Mouse (Mus musculus): ENCODE data around the gene Ifnlr1. TPM values are rescaled to one million over a fixed set of nuclear protein-coding genes. Genes with fewer than 3 reads are reported as not detected.
A peak's percentile ranks its signal among the peaks of the same experiment; 100 is the strongest.
"Not testable (repeated sequence)": the region's sequence is repeated elsewhere in the genome, so short reads cannot be mapped to it uniquely, and the experiment has no call there.

Ifnlr1 gene
- polyA plus RNA-seq (2015; fragmentation: Nextera tagmentation; extraction: Ambion mirVana) = 1.0 and 1.4 TPM in 2 replicates

DNA sequence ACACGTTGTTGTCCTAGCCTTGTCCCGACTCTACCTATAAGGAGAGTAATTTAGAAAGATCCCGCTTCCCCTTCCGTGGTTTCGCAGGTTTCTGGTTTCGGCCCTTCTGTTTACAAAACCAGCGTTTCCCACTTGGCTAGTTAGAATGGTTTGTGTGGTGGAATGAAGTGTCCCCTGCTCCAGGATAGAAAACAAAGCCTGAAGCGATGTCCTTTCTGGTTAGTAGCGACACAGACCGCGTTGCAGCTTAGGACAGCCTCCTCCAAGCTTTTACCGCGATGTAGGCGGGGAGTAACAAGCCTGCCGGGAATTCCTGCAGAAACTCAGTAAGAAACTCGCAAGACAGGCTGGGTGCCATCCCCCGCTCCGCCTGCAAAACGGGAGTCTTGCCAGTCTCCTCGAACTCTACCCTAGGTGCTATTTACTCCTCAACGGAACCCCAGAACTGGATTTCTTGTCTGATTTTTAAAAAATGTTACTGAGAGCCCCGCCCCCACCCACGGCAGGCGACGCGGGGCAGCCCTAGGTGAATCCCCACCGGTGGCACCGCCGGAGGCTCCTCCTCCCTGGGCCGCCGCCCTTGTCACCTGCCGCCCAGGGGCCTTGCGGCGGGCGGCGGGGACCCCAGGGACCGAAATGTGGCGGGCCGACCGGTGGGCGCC lies at the start of gene Ifnlr1:
Gene Ifnlr1 (plus strand): TSS at position 382 of the 662 bp plus-strand sequence.
- WGBS = under 1% methylated on average over 41 of the region's 41 CpGs
- Histone ChIP-seq H3K9me3 (ENCODE audit: low read length) (no peaks in the 10 kb centered on the region), H3K4me1 (ENCODE audit: insufficient read depth, low read length) (peaks cover 6% of the 10 kb centered on the region; the same call in 1 of the 2 replicates), H3K27me3 (ENCODE audit: insufficient read depth, low read length) (peaks cover 17% of the 10 kb centered on the region), H3K9ac (replicated peaks; ENCODE audit: low read length) (peak within 1 kb of the TSS; percentile 76), H3K36me3 (ENCODE audit: insufficient read depth, low read length) (no peaks in the 10 kb centered on the region), H3K4me3 (ENCODE audit: low read length) (peak within 1 kb of the TSS; percentile 71), H3K4me2 (replicated peaks; ENCODE audit: low read depth, low read length) (peak within 1 kb of the TSS; percentile 99), H3K27ac (ENCODE audit: low read length) (no peak within 1 kb of the TSS)
- peak; percentile 57; the same call in 1 of the 2 replicates for ATAC-seq (ENCODE audit: low FRiP score, low TSS enrichment)

DNA sequence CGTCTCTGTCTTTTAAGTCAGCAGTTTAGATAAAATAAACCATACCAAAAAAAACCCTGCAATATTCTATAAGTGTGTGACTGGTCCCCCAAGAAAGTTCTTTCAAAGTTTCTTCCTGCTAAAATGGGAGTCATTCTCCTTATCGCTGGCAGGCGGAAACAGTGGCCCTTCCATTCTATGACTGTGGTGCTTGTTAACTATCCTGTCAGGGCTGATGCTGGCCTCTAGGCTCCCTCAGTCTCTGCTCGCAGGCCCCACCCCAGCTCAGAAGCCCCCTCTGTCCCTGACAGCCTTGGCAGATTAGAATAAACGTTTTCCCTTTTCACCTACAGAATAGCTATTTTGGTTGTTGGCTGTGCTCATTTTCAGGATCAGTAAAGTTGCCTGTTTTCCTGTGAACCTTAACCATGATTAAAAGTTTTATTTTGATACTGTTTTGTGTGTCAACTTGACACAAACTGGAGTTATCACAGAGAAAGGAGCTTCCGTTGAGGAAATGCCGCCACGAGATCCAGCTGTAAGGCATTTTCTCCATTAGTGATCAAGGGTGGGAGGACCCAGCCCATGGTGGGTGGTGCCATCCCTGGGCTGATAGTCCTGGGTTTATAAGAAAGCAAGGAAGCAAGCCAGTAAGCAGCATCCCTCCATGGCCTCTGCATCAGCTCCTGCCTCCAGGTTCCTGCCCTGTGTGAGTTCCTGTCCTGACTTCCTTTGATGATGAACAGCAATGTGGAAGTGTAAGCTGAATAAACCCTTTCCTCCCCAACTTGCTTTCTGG lies 44.6 kb upstream of the Ifnlr1 start:
- not testable (repeated sequence) for H3K27ac ChIP-seq (ENCODE audit: low read length); H3K9me3 ChIP-seq (ENCODE audit: low read length); H3K4me3 ChIP-seq (ENCODE audit: low read length); H3K27me3 ChIP-seq (ENCODE audit: insufficient read depth, low read length); ATAC-seq (ENCODE audit: low FRiP score, low TSS enrichment); H3K36me3 ChIP-seq (ENCODE audit: insufficient read depth, low read length); H3K9ac ChIP-seq (replicated peaks; ENCODE audit: low read length); H3K4me2 ChIP-seq (replicated peaks; ENCODE audit: low read depth, low read length)
- 80% methylated on average over 8 of the region's 8 CpGs for WGBS
- H3K4me1 ChIP-seq (ENCODE audit: insufficient read depth, low read length) = peaks cover 12% of the 10 kb centered on the region

DNA sequence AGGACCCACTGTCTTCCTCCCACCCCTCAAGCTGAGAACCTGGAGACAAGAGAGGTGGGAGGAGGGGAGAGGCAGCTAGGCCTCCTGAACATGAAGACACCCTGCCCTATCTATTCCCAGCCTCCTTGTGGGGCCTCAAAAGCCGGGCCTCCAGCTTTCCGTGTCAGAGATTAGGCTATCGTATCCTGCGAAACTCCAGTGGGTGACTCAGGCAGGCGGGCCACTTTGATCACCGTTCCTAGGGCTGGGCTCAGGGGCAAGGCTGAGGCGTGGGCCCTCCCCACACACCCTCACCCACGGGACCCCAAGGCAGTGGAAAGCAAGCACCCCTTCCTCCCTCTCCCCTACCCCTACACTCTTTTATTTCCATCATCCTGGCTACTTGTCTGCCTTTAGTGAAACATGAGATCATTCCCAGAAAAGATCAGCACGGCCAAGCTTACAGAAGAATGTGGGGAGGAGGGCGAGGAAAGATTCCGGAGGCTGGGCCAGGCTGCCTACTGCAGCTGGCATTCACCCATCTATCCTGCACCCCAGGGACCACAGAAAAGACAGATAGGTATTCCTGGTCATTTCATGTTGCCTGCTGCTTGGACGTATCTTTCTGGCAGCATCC lies 41.0 kb upstream of the Ifnlr1 start:
- no peak overlapping the region for H3K4me2 ChIP-seq (replicated peaks; ENCODE audit: low read depth, low read length)
- H3K4me1 ChIP-seq (ENCODE audit: insufficient read depth, low read length) = peaks cover 12% of the 10 kb centered on the region
- ATAC-seq (ENCODE audit: low FRiP score, low TSS enrichment) = 0 out of 2 replicates have a peak, but pooled peaks have one; percentile 19
- no peaks in the 10 kb centered on the region for H3K27me3 ChIP-seq (ENCODE audit: insufficient read depth, low read length)
- H3K4me3 ChIP-seq (ENCODE audit: low read length) = no peak overlapping the region
- 27% methylated on average over 12 of the region's 12 CpGs for WGBS
- H3K9ac ChIP-seq (replicated peaks; ENCODE audit: low read length) = no peak overlapping the region
- no peaks in the 10 kb centered on the region for H3K36me3 ChIP-seq (ENCODE audit: insufficient read depth, low read length)
- H3K9me3 ChIP-seq (ENCODE audit: low read length) = no peaks in the 10 kb centered on the region
- H3K27ac ChIP-seq (ENCODE audit: low read length) = peak overlapping the region; percentile 19; the same call in 1 of the 2 replicates

DNA sequence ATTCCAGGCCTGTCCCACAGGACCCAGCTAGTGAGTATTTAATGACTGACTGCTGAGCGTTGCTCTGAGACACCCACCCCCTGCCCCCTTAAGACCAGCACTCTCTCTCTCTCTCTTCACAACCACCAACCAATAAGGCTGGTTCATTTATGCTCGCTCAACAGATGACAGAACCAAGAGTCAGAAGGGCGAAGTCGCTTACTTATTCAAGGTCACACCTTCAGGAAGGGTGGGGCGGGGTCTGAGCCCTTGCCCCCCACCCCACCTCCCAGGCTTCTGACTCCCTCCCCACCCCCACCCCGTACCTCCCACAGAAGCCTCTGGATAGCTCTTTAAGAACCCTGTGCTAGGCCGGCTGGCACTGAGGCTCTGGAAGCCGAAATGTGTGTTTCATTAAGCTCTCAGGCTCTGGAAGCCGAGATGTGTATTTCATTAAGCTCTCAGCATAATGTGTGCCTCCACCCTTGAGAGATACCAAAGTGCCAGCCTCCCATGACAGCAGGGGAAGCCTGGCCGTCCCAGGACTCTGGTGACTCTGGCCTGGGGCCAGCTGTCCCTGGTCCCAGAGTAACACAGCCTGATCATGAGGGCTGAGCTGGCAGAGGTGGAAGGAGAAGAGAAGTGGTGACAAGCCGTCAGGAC lies 33.0 kb upstream of the Ifnlr1 start:
- ATAC-seq (ENCODE audit: low FRiP score, low TSS enrichment) = no peak
- Histone ChIP-seq H3K9ac (replicated peaks; ENCODE audit: low read length) (no peak overlapping the region), H3K27ac (ENCODE audit: low read length) (no peak overlapping the region), H3K4me1 (ENCODE audit: insufficient read depth, low read length) (peaks cover 22% of the 10 kb centered on the region), H3K36me3 (ENCODE audit: insufficient read depth, low read length) (no peaks in the 10 kb centered on the region), H3K9me3 (ENCODE audit: low read length) (no peaks in the 10 kb centered on the region), H3K4me3 (ENCODE audit: low read length) (no peak overlapping the region), H3K27me3 (ENCODE audit: insufficient read depth, low read length) (no peaks in the 10 kb centered on the region), H3K4me2 (replicated peaks; ENCODE audit: low read depth, low read length) (no peak overlapping the region)
- WGBS = 48% methylated on average over 11 of the region's 11 CpGs

DNA sequence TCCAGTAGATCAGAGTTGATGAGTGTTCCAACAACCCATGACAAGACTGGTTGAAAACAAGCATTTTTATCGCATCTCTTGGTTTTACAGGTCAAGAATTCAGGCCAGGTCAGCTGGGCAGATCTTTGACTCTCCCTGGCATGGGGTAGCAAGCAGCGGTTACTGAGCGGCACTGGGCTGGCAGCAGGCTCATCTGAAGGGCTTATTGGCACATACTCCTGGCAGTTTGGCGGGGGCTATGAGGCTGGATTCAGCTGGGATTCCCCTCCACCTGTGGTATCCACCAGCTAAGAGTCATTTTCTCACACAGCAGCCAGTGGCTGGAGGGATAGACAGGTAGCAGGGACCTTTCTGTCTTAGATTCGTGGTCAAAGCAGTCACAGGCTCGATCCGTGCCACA lies 32.1 kb upstream of the Ifnlr1 start:
- no peaks in the 10 kb centered on the region for H3K27me3 ChIP-seq (ENCODE audit: insufficient read depth, low read length)
- no peak overlapping the region for H3K9ac ChIP-seq (replicated peaks; ENCODE audit: low read length)
- no peak overlapping the region for H3K4me2 ChIP-seq (replicated peaks; ENCODE audit: low read depth, low read length)
- WGBS = 90% methylated on average over 7 of the region's 7 CpGs
- ATAC-seq (ENCODE audit: low FRiP score, low TSS enrichment) = no peak
- no peak overlapping the region for H3K27ac ChIP-seq (ENCODE audit: low read length)
- no peaks in the 10 kb centered on the region for H3K9me3 ChIP-seq (ENCODE audit: low read length)
- no peaks in the 10 kb centered on the region for H3K36me3 ChIP-seq (ENCODE audit: insufficient read depth, low read length)
- H3K4me3 ChIP-seq (ENCODE audit: low read length) = no peak overlapping the region
- H3K4me1 ChIP-seq (ENCODE audit: insufficient read depth, low read length) = peaks cover 28% of the 10 kb centered on the region

DNA sequence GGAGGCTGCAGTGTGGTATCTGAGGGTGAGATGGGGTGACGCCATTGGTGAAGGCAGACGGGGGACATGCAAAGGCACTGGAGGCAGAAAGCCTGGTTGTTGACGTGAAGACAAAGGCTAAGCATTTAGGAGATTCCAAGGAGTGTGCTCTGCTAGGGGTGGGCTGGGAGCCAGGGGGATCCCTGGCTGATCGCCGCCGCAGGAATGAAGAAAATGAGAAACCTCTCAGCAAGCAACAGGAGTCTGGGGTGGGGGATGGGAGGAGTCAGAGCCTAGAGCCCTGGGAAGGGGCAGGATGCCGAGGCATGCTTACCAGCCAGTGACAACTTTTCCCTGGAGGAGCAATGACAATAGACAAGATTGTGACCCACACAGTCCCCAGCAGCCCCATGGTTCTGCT lies 30.6 kb upstream of the Ifnlr1 start:
- Histone ChIP-seq H3K9me3 (ENCODE audit: low read length) (no peaks in the 10 kb centered on the region), H3K36me3 (ENCODE audit: insufficient read depth, low read length) (no peaks in the 10 kb centered on the region), H3K4me3 (ENCODE audit: low read length) (no peak overlapping the region), H3K4me2 (replicated peaks; ENCODE audit: low read depth, low read length) (0 out of 2 replicates have a peak overlapping the region, but pooled peaks have one; percentile 10), H3K27ac (ENCODE audit: low read length) (peak overlapping the region; percentile 45; the same call in 1 of the 2 replicates), H3K9ac (replicated peaks; ENCODE audit: low read length) (no peak overlapping the region), H3K27me3 (ENCODE audit: insufficient read depth, low read length) (no peaks in the 10 kb centered on the region), H3K4me1 (ENCODE audit: insufficient read depth, low read length) (peaks cover 28% of the 10 kb centered on the region)
- ATAC-seq (ENCODE audit: low FRiP score, low TSS enrichment) = no peak; the same call in 1 of the 2 replicates
- WGBS = 38% methylated on average over 7 of the region's 7 CpGs

DNA sequence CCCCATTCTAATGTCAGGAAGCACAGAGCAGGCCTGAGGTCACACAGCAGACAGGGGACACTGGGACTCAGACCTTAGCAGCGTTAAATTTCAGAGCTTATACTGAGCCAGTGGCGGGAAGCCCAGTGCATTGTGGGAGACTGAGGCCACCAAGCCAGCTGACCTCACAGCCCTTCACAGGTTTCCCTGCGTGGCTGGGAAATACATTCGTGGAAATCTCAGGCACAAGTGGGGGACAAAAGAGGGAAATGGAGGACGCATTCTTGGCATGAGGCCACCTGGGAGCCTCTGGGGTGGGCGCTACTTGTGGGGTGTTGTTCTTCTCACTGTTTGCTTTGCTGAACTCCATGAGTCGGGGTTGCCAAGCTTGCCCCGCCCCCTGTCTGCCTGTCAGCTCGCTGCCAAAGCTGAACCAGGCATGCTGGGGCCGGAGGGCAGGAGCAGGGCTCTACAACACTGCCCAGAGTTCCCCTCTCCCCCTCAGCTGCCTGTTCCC lies 29.9 kb upstream of the Ifnlr1 start:
- no peak overlapping the region for H3K4me3 ChIP-seq (ENCODE audit: low read length)
- no peak overlapping the region; the same call in 1 of the 2 replicates for H3K27ac ChIP-seq (ENCODE audit: low read length)
- no peaks in the 10 kb centered on the region for H3K36me3 ChIP-seq (ENCODE audit: insufficient read depth, low read length)
- peak; percentile 65 for ATAC-seq (ENCODE audit: low FRiP score, low TSS enrichment)
- H3K4me2 ChIP-seq (replicated peaks; ENCODE audit: low read depth, low read length) = peak overlapping the region; percentile 17; the same call in 1 of the 2 replicates
- H3K27me3 ChIP-seq (ENCODE audit: insufficient read depth, low read length) = no peaks in the 10 kb centered on the region
- H3K9ac ChIP-seq (replicated peaks; ENCODE audit: low read length) = no peak overlapping the region
- H3K4me1 ChIP-seq (ENCODE audit: insufficient read depth, low read length) = peaks cover 28% of the 10 kb centered on the region
- no peaks in the 10 kb centered on the region for H3K9me3 ChIP-seq (ENCODE audit: low read length)
- 25% methylated on average over 10 of the region's 10 CpGs for WGBS

DNA sequence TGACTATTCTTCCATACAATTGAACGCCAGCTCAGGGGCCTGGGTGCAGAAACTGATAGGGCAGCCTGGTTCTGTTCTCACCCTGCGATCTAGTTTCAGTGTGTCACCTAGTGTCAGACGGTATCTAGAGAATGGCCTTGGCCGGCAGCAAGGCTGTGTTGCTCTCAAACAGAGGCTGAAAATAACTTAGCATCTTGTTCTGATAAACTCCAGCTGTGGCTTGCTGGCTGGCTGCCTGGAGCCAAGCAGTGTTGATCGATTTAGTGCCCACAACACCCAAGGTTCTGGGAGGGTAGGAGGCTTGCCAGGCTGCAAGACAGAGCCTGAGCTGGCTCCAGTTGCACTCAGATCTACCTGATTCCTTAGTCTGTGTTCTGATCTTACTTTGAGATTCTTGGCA lies 27.6 kb upstream of the Ifnlr1 start:
- WGBS = 49% methylated on average over 5 of the region's 5 CpGs
- Histone ChIP-seq H3K9me3 (ENCODE audit: low read length) (no peaks in the 10 kb centered on the region), H3K27me3 (ENCODE audit: insufficient read depth, low read length) (no peaks in the 10 kb centered on the region), H3K4me2 (replicated peaks; ENCODE audit: low read depth, low read length) (no peak overlapping the region), H3K9ac (replicated peaks; ENCODE audit: low read length) (no peak overlapping the region), H3K36me3 (ENCODE audit: insufficient read depth, low read length) (no peaks in the 10 kb centered on the region), H3K4me3 (ENCODE audit: low read length) (no peak overlapping the region), H3K27ac (ENCODE audit: low read length) (no peak overlapping the region), H3K4me1 (ENCODE audit: insufficient read depth, low read length) (peaks cover 26% of the 10 kb centered on the region)
- ATAC-seq (ENCODE audit: low FRiP score, low TSS enrichment) = no peak

DNA sequence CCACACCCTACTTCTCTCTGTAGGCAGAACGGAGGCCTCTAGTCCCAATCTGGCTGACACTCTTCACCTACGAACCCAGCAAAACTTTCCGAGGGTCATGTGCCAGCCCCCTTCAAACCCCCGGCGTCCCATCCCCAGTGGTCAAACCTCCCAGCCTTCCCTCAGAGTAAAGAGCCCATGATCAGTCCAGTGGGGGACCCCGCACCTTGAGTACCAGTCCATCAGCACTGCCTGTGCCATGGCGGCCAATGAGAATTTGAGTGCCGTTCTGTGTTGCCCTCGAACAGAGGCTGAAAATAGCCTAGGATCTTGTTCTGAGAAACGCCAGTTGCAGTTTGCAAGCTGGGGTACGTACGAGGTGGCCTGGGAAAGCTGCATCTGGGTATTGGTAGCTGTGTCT lies 27.2 kb upstream of the Ifnlr1 start:
- Histone ChIP-seq H3K4me2 (replicated peaks; ENCODE audit: low read depth, low read length) (no peak overlapping the region), H3K4me3 (ENCODE audit: low read length) (no peak overlapping the region), H3K9me3 (ENCODE audit: low read length) (no peaks in the 10 kb centered on the region), H3K36me3 (ENCODE audit: insufficient read depth, low read length) (no peaks in the 10 kb centered on the region), H3K27me3 (ENCODE audit: insufficient read depth, low read length) (no peaks in the 10 kb centered on the region), H3K27ac (ENCODE audit: low read length) (no peak overlapping the region), H3K9ac (replicated peaks; ENCODE audit: low read length) (no peak overlapping the region), H3K4me1 (ENCODE audit: insufficient read depth, low read length) (peaks cover 26% of the 10 kb centered on the region)
- 76% methylated on average over 12 of the region's 12 CpGs for WGBS
- no peak for ATAC-seq (ENCODE audit: low FRiP score, low TSS enrichment)
